Mouse (Mus musculus) layer of hippocampus, adult 2 months (tissue): ENCODE data around the gene Akr7a5. TPM values are rescaled to one million over a fixed set of nuclear protein-coding genes. Genes with fewer than 3 reads are reported as not detected.

Experiments
- DNase-seq, 2 experiments: peaks; one replicate each; pipeline ENCODE4 v3.0.0; 2022; ENCODE audit warnings: low spot score in 2 of 2
- H3K27ac ChIP-seq: fragments of 200-600 bp; 2 replicates; pipeline ENCODE4 v1.8.1; 2022
- H3K4me3 ChIP-seq: fragments of 200-600 bp; 2 replicates; pipeline ENCODE4 v1.8.1; 2022; ENCODE audit warnings: mild to moderate bottlenecking
- CTCF ChIP-seq: fragments of 200-600 bp; conservative IDR thresholded peaks from 2 replicates; pipeline ENCODE4 v1.8.1; 2022; ENCODE audit warnings: antibody characterized with exemption, mild to moderate bottlenecking, moderate library complexity
- long read RNA-seq, 2 experiments: library from polyadenylated mRNA; stranded (forward); transcript quantifications; one replicate each; pipeline ENCODE4 v2.0.0; 2021; ENCODE audit warnings: borderline mapping rate in 2 of 2
- total RNA-seq, 2 experiments: library from RNA; stranded (reverse); gene quantifications; 2 replicates each; pipeline ENCODE4 v1.2.3; 2021

Gene Akr7a5
- 10 to 100 TPM; 31.6 to 32.9 TPM for total RNA-seq
- long read RNA-seq, experiment 1, transcript Akr7a5-201 (7 exons, 1,288 nt) = major isoform, 19 of 23 reads
- long read RNA-seq, experiment 1, partial matches to known transcripts = 3 of 23 reads
- long read RNA-seq, experiment 1, other reads (novel, unspliced or antisense) = 1 of 23 reads
- long read RNA-seq, experiment 2, transcript Akr7a5-201 (7 exons, 1,288 nt) = major isoform, 20 of 27 reads
- long read RNA-seq, experiment 2, partial matches to known transcripts = 1 of 27 reads
- long read RNA-seq, experiment 2, other reads (novel, unspliced or antisense) = 6 of 27 reads

GRCm38 (mm10) chr4:139310171-139310898, at the start of gene Akr7a5, which contains the start of gene Pqlc2:
Gene Akr7a5, plus strand, starts transcription at chr4:139310744.
Gene Pqlc2, minus strand, starts transcription at chr4:139310708.
- Histone ChIP-seq H3K4me3 (peak within 1 kb of the TSS; percentile 93), H3K27ac (peak within 1 kb of the TSS; percentile 92)
- peak; percentile 8; the same call in 1 of the 2 replicates for TF ChIP-seq CTCF
- DNase-seq = peak; percentile 96 to 99

DNA sequence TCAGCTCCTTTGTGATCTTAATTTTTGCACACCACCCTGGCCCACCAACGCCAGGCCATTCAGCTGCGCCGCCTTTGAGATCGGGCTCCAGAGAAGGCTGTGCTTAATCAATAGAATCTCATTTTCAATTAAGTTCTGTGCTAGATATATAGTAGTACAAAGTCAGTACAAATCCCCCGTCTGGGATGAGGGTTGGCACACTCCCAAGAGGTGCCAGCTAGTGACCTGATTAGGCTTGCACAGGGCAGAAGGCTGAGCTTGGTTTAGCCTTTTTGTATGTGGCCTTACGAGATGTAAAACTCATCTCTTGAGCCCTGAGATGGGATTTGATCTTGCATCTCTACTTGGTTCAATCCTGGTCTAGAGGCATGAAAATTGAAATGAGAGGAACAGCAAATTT, 47.6 kb upstream of the Akr7a5 start:
- no peak overlapping the region for H3K4me3 ChIP-seq
- H3K27ac ChIP-seq = no peak overlapping the region
- TF ChIP-seq CTCF = no peak
- DNase-seq = no peak

DNA sequence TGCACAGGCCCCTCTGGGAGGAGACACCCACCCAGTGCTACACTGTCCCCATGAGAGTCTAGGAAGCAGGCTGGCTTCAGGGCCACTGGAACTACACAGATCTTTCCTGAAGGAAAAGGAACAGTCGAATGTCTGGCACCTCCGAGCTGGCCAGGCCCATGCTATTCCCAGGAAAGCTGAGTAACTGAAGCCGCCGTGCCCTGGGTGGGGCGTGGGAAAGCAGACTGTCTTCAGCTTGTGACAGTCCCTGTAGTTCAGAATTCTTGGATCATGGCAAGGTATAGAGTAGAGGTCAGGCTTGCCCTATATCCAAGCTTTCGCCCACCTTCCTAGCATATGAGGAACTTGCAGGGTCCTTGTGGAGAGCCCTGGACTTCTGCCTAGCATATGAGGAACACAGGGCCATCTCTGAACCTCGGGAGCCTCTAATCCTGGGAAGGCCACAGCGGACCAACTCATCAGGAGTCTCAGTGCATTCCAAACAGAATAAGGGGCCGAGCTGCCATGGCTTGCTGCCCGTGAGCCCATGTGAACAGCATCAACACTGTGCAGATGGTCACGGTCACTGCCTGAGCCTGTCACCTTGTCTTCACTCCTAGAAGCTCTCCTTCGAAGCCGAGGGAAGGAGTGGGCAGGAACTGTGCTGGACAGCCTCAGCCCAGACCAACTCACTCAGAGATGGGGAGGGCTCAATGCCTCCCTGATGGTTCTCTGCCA, 44.6 kb upstream of the Akr7a5 start:
- no peak for DNase-seq
- H3K27ac ChIP-seq = peak overlapping the region; percentile 76
- no peak for TF ChIP-seq CTCF
- no peak overlapping the region for H3K4me3 ChIP-seq

DNA sequence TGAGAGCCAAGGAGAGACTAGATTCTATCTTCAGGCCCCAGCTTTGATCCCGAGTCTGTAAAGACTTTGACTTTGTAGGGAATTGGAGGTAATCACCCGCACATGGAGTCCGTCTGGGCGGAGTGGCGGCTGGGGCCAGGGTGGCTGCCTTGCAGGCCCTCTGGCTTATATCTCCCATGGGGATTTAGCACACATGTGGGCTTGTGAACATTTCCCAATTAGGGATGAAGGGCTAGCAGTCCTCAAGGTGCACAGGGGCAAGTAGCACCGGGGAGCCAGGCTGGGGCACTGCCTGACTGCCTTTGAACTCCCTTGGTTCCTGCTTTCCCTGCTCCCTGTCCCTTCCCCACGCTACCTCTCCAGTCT, 44.1 kb upstream of the Akr7a5 start:
- TF ChIP-seq CTCF = no peak
- no peak for DNase-seq

GRCm38 (mm10) chr4:139267335-139267734, 43.2 kb upstream of the Akr7a5 start:
- Histone ChIP-seq H3K27ac (peak overlapping the region; percentile 76; the same call in 1 of the 2 replicates), H3K4me3 (no peak overlapping the region)
- no peak for TF ChIP-seq CTCF
- DNase-seq = no peak

More for the DNA sequence above, 44.1 kb upstream of the Akr7a5 start:
- no peak overlapping the region for H3K4me3 ChIP-seq
- peak overlapping the region; percentile 76 for H3K27ac ChIP-seq

- no peak for TF ChIP-seq CTCF
Observed at GRCm38 (mm10) chr4:139268242-139268641, 42.3 kb upstream of the Akr7a5 start.

GRCm38 (mm10) chr4:139270168-139270567, 40.4 kb upstream of the Akr7a5 start:
- H3K4me3 ChIP-seq = no peak overlapping the region
- H3K27ac ChIP-seq = peak overlapping the region; percentile 11; the same call in 1 of the 2 replicates
- DNase-seq = no peak
- no peak for TF ChIP-seq CTCF

More at GRCm38 (mm10) chr4:139268242-139268641, 42.3 kb upstream of the Akr7a5 start:
- H3K4me3 ChIP-seq = no peak overlapping the region
- DNase-seq = no peak
- peak overlapping the region; percentile 7; the same call in 1 of the 2 replicates for H3K27ac ChIP-seq

DNA sequence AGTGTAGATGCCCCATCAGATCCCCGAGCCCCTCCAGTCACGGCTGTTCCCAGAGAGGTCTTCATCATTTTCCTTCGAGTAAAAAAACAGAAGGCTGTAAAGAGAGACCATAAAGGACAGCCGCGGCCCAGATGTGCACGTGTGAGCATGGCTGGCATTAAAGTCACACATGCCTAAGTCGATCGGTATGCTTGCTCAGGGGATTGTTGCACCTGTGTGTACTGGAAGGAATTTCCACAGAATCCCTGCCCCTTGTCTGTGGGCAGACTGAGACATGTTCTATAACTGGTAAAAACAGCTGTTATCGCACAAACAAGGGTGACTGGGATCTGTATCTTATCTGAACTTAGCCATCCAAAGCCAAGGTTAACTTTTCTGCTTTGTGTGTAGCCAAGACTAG, 39.0 kb upstream of the Akr7a5 start:
- H3K4me3 ChIP-seq = no peak overlapping the region
- TF ChIP-seq CTCF = no peak

DNA sequence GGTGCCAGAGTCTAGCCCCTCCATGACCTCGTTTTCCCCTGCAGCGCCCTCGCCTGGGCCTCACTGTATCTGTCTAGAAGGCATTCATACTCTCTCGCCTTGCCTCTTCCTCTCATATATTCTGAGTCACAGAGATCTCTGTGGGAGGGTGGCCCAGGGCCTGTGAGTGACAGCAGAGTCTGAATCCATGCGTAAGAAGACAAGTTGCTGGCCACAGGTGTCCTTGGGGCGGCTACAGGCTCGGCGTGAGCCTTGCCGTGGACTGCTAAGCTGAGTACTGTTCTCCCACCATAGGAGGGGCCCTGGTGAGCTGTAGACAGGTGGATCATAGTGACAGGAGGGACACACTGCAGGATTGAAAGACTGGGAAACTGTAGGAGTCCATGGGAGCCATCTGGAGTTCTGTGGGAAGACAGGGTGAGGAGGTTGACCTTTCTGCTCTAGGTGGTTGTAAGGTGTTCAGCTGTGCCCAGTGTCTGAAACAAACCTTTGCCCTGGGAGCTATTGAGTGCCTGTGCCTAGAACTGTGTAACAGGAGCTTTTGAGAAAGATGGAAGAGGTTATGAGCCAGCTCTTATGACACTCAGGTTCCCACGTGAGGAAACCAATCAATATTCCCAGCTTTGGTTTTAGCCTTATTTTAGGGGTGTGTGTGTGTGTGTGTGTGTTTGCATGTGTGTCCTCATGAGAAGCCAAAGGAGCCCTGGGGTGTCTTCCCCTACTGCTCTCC, 37.4 kb upstream of the Akr7a5 start:
- no peak overlapping the region for H3K27ac ChIP-seq
- no peak for TF ChIP-seq CTCF
- DNase-seq = no peak
- H3K4me3 ChIP-seq = no peak overlapping the region

More for the DNA sequence above, 39.0 kb upstream of the Akr7a5 start:
- H3K27ac ChIP-seq = no peak overlapping the region
- DNase-seq = no peak

DNA sequence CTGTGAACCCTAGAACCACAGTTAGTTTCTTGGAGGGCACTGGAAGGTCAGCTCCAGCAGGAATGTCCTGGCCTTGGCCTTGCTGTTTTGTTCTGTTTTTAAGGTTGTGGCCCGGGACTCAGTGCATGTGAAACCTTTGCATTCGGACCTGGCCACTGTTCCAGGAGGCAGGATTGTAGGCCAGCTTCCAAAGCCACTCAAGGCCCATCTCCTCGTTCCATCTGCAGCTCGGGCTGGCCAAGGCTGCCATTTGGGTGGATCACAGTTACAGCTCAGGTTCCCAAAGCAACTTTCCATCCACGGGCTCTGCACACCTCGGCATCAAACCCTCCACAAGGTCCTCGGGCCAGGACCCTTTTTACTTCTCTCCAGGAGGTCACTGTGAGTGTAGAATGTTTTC, 36.0 kb upstream of the Akr7a5 start:
- DNase-seq = no peak
- Histone ChIP-seq H3K27ac (no peak overlapping the region), H3K4me3 (no peak overlapping the region)
- no peak for TF ChIP-seq CTCF

DNA sequence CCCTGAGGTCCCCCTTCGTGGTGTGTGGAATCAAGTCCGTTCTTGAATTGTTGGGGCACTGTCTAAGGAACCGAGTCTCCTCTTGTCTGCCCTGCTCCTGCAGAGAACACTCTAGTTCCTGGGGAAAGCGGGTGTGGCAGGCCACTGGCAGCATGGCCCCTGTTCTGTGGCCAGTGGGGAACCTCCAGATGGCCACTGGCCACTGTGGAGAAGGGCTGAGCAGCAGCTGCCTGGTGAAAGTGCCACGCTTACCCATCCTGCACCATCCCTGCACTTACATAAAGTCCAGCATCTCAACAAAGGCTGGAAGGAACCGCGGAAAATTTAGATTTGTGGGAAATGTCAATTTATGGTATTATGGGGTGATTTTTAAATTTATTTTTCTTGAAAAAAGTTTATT, 34.1 kb upstream of the Akr7a5 start:
- TF ChIP-seq CTCF = no peak
- Histone ChIP-seq H3K27ac (no peak overlapping the region), H3K4me3 (no peak overlapping the region)
- no peak for DNase-seq

DNA sequence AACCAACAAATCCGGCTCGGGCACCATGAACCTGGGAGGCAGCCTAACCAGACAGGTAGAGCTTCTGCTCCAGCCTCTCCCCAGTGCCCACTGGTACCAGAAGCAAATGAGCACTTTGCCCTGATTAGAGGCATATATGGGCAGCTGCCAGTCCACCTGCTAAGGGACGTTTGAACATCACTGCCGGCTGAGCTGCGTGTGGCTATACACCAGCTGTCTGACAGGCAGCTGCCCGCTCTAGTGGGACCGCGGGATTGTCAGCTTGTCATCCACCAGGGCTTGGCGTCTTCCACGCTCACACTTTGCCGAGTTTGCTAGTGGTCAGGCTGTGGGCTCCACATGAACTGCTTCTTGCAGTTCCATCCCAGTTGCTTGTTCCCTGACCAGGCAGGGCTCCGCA, 30.0 kb upstream of the Akr7a5 start:
- TF ChIP-seq CTCF = no peak
- Histone ChIP-seq H3K4me3 (no peak overlapping the region), H3K27ac (no peak overlapping the region)
- no peak for DNase-seq
